Mouse (Mus musculus) inflammation-experienced regulatory T-cells, adult 6 months (primary cell): Measurements from ENCODE around the gene Asb6. TPM values are rescaled to one million over a fixed set of nuclear protein-coding genes. Genes with fewer than 3 reads are reported as not detected.

Experiments
- ATAC-seq: one replicate; pipeline ENCODE4 v1.8.0; 2017
- polyA plus RNA-seq, 3 experiments: library from polyadenylated mRNA; unstranded; fragments of 100-300 nt; shearing (Covaris generic); gene quantifications; one replicate each; pipeline ENCODE4 v1.2.1; 2017

Asb6 gene
- 10 to 100 TPM; 36.4 to 43.6 (median 36.4) TPM for polyA plus RNA-seq

DNA sequence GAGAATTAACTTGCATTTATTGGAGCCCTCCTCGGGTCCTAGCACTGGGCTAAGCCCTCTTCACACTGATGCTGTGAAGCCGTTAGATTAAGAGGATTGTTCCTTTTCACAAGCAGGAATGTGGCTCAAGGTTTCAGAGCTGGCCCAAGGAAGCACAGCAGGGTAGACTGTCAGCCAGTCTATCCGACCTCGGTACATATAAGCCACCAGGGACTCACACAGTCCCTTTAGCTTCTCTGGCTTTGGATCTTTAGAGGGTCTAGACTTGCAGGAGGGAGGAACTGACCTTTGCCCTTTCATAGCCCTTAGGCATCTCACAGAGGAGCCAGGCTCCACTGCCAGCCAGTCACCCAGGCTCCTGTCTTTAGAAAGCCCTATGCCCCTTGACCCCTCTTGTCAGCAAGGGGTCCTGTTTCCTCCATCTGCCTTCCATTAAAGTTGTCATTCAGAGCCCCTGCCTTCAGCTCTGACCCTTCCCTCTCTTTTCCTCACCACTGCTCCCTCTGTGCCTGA, at the start of gene Asb6:
TSS of gene Asb6 (minus strand) at position 51 of the 513 bp plus-strand sequence.
- no peak for ATAC-seq

GRCm38 (mm10) chr2:30879481-30879880, 49.3 kb upstream of the Asb6 start:
- ATAC-seq: no peak

DNA sequence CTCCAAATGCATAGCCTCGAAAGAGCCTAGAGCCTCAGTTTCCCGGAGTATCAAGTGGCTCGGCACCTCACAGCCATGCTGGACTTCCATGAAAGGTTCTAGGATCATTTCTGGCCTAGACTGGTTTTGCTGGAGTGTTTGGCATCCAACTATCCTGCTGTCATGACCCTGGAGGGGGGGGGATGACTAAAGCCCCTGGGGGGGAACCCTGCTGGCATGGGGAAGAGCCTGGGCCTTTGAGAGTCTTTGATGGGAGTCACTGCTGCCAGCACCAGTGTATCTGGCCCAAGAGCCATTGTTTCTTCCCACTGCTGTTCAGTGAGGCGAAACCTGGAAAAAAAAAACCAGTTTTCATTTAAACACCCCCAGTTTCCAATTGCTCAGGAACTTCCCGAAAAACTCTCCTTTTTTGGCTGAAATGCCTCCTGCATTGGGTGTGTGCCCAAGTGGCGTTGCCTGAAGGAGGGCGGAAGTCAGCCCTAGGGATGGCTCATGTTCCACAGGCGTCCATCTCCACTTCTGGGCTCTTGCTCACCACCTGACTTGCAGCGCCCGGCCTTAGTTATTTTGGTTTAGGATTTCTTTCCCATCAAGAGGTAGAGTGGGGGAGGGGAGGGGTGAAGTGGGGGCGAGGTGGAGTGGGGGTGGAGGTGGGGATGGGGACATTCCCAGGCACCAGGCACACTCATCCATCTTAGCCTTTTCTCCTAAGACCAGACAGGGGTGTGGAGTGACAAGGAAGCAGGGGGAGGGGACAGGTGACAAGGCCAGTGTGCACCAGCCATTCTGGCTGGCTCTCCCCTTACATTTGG, 45.7 kb upstream of the Asb6 start:
- ATAC-seq: no peak

GRCm38 (mm10) chr2:30875096-30875495, 45.0 kb upstream of the Asb6 start:
- no peak for ATAC-seq

DNA sequence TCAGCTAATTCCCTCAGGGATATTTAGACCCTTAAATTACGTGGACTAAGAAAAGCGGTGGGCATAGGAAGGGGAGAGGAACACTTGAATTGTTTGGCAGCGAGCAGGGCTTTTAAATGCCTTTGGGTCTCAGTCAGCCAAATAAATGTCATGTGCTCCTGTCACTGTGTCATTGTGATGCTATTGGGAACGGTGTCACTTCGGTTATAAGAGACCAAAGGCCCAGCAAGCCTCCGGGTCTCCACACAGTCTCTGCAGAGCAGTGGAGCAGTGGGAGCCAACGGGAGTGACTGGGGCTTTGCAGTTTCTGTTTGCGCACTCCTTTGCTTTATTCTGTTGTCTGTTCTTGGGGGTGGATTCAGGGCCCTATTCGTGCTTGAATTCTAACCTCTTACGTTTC, 44.3 kb upstream of the Asb6 start:
- ATAC-seq: no peak

DNA sequence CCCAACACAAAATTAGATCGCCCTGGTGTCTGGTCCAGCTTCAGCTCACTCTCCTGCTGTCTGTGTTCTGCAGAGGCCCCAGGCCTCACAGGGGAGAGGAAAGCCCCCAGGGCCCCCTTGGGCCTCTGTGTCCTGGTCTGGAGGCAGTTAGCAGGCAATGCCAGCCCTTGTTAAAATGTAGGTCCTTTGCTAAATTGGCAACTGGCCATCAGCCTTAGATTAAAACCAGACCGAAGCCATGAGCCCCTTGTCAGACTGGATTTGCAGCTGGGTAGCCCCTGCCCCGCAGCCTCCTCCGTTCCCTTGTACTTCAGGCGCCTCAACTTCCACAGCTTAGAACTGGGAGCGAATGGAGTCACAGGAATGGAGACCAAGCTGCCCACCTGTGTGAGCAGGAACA, 42.5 kb upstream of the Asb6 start:
- no peak for ATAC-seq

GRCm38 (mm10) chr2:30870863-30871262, 40.7 kb upstream of the Asb6 start:
- no peak for ATAC-seq

DNA sequence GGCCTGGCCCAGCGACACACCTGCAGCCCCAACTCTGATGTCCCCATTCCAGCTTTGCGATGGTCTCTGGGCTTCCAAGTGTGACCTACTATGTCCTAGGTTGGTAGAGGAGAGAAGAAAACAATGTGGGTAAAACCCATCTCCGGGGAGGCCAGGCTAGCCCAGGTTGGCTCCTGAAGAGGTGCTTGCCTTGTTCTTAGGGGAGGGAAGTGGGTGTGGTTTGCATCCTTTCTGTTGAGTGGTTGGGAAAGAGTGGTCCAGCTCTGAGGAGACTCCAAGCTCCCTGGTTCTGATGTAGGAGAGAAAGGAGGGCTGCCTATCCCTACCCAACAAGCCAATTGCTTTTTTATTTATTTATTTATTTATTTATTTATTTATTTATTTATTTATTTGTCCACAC, 35.3 kb upstream of the Asb6 start:
- ATAC-seq: no peak

DNA sequence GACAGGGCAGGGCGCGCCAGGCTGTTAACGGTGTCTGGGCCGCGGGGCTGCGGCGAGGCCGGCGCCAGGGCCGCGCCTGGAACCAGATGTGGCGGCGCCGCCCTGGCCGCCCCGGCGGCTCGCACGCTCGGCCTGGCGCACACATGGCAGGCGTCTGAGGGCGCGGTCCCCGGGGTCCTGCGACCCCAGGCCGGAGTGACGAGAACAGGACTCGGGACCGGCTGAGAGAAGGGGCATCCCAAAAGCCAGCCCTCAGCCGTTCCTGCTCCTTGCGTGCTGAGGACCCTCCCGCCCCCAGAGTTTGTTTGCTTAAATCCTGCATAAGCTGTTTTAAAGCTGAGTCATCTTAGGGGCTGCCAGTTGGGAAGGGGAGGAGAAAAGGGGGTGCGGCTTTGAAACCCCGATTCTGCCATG, 34.8 kb upstream of the Asb6 start:
- no peak for ATAC-seq

DNA sequence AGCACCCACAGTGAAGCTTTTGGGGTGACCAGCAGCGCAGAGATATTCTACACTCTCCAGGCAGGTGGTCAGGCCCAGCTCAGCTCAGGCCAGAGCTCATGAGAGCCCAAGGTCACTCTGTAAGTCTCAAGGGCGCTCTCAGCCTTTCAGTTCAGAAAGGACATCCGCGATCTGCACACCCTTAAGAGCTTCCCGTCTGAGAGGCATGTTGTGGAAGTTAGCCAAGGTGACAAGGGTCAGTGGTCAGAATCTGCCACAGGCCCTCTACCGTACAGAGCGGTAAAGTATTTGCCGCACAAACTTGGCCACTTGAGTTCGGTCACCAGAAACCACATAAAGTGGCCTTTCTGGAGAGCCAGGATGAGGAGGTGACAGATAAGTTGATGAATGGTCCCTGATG, 33.4 kb upstream of the Asb6 start:
- no peak for ATAC-seq

GRCm38 (mm10) chr2:30862081-30862480, 31.9 kb upstream of the Asb6 start:
- no peak for ATAC-seq

DNA sequence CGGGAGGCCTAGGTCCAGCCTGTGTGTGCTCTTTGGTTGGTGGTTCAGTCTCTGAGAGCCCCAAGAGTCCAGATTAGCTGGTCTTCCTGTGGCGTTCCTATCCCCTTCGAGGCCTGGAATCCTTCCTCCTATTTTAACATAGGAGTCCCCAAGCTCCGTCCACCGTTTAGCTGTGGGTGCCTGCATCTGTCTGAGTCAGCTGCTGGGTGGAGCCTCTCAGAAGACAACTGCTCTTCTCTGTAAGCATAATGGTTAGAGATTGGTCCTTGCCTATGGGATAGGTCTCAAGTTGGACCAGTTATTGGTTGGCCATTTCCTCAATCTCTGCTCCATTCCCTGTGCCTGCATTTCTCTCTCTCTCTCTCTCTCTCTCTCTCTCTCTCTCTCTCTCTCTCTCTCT, 29.6 kb upstream of the Asb6 start:
- ATAC-seq: no peak

GRCm38 (mm10) chr2:30857076-30857475, 26.9 kb upstream of the Asb6 start:
- ATAC-seq: no peak

DNA sequence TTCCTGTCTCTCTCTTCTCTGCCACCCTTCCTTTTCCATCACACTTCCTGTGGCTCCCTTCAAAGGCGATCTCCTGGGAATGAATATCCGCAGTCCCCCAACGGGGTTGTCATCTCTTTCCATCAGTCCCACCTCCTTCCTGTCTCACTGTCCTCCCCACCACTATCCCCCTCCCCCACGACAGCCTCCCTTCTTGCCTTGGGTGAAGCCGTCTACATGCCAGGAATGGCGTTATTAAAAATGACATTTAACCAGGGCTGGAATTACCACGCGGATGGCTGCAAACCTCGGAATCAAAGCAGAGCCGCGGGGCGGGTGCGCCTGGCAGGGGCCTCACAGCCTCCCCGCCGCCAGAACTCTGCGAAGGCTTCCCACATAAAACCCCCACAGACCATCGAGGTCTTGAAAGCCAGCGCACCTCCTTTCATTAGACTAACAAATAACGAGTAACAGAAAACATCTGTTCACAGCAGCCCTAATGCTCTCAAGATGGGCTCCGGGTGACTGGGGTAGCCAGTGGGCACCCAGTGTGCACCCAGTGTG, 22.7 kb upstream of the Asb6 start:
- no peak for ATAC-seq

- no peak for ATAC-seq
Measured at GRCm38 (mm10) chr2:30850581-30850980, 20.4 kb upstream of the Asb6 start.

GRCm38 (mm10) chr2:30848184-30848583, 18.1 kb upstream of the Asb6 start:
- no peak for ATAC-seq

- no peak for ATAC-seq
Measured at GRCm38 (mm10) chr2:30846723-30847122, 16.6 kb upstream of the Asb6 start.

DNA sequence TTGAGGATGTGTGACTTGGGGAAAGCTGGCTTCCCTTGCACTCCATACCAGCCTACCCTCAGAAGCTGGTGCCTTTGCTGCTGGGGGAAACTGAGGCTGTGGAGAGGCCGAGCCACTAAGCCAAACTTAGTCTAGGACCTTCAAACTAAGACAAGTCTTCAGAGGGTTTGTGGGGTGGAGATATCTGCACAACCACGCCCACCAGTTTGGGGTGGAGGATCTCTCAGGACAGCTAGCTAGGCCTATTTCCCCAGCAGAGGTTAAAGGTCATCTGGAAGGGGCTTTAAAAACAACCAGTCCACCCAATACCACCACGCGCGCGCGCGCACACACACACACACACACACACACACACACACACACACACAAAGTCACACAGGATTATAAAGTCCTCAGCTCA, 16.1 kb upstream of the Asb6 start:
- no peak for ATAC-seq

GRCm38 (mm10) chr2:30845152-30846070, 15.3 kb upstream of the Asb6 start:
- no peak for ATAC-seq

DNA sequence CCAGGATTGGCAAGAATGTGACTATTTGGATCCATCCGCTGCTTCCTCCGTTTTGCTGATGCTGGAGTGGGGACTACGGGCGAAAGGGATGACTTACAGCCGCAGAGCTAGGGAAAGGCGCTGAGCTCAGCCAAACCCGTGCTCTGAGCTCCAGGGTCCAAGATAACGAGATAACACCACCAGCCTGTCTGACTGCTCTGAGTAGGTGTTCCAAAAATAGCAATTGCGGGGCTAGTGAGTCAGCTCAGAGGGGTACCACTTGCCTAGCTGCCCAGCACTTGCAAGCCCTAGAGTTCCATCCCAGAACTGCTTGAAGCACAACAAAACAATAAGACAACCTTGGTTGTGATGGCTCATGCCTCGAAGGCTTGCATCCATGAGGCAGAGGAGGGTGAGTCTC, 12.5 kb upstream of the Asb6 start:
- no peak for ATAC-seq

- ATAC-seq: no peak
Measured at GRCm38 (mm10) chr2:30836238-30836990, 6.3 kb upstream of the Asb6 start.

GRCm38 (mm10) chr2:30834373-30835022, 4.4 kb upstream of the Asb6 start, which contains the start of gene Prrx2:
Gene Prrx2 (plus strand): TSS chr2:30834972.
- ATAC-seq: no peak
